Mouse (Mus musculus) olfactory bulb, adult 2 months (tissue): ENCODE data around the gene Dppa5a.
"Not testable (repeated sequence)": the region's sequence is repeated elsewhere in the genome, so short reads cannot be mapped to it uniquely, and the experiment has no call there.

Experiments used
- CTCF ChIP-seq: fragments of 200-500 bp; IDR thresholded peaks from 2 replicates; pipeline ENCODE4 v1.5.1; 2012; ENCODE audit warnings: low read depth, mild to moderate bottlenecking, low read length, moderate library complexity; ENCODE audit not compliant: insufficient read depth
- POLR2A ChIP-seq: fragments of 200-500 bp; IDR thresholded peaks from 2 replicates; pipeline ENCODE4 v1.6.1; 2012; ENCODE audit warnings: mild to moderate bottlenecking, low read depth, low read length, moderate library complexity; ENCODE audit not compliant: insufficient read depth

DNA sequence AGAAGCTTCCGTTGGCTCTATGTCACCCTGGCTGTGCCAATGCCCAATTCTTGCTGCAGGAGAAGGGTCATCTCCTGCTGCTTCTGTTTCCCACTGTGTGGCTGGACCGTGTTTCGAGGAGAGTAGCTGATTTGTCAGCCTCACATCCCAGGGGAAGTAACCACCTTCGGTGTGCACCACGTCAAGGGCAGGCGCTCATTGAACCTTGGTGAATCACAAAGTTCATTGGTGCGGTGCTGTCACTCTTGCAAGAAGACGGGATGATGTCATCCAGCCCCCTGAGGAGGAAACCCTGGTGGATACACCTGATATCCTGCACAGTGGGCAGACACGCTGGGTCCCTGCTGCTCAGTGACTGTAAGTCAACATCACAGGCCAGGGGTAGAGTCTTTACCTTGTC, 24.9 kb downstream of the Dppa5a start:
- TF ChIP-seq POLR2A, CTCF: not testable (repeated sequence)
